In the genomic region with DNA sequence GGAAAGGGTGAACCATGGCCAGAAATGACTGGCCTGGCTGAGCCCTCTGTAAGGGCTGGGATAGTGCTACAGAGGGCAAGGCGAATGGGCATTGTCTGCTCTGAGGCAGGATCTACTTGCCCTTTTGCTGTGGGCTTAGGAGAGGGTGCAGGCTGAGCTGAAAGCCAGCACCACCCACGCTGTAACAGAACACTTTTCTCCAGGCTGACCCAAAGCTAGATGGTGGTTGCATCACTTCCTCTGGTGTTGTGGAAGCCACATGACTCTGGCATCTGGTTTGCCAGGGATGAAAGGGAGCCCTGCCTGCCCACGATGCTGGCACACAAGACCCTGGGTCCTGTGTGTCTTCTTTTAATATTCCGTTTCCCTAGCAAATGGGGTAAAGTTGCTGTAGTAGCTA, we compare ENCODE assay signal across 17 mouse cellular contexts.
DNase-seq lines count a peak whose midpoint lies in the region; ATAC-seq lines count a peak whose summit lies in the region.
"Had no signal": no experiment of that assay in that cellular context is flagged by ENCODE, and none has a peak within 500 bp of the region (broad histone marks: within the 10 kb centered on the region; RNA-seq: fewer than 3 reads in every experiment).

No protein-coding gene starts in this region.

- DNase-seq in gastrocnemius, postnatal 25 days, result peak; percentile 10
- no peak for DNase-seq in gastrocnemius, postnatal 36 days
- DNase-seq in midbrain, embryonic 10.5 days (ENCODE audit: low spot score), result no peak
- no peak for DNase-seq in adrenal gland, postnatal 4 days (ENCODE audit: low spot score in 2 of 2)
- no peak for DNase-seq in urinary bladder, postnatal 25 days (ENCODE audit: low spot score)
- DNase-seq: B cell, adult 2 months; cerebellum, adult 2 months; heart, adult 2 months; kidney, adult 2 months; kidney, postnatal 25 days; right cerebral cortex, postnatal 14 days had no signal

- no peaks in the 10 kb centered on the region for H3K36me3 ChIP-seq in midbrain, embryonic 10.5 days
- no peaks in the 10 kb centered on the region for H3K36me3 ChIP-seq in midbrain, embryonic 15.5 days (replicated peaks)
- H3K36me3 ChIP-seq in macrophage (ENCODE audit: inconsistent target), result no peaks in the 10 kb centered on the region
- H3K36me3 ChIP-seq: forebrain, embryonic 10.5 days; hindbrain, embryonic 10.5 days; liver, embryonic 15.5 days; stomach, embryonic 15.5 days had no signal

- H3K27me3 ChIP-seq in midbrain, embryonic 10.5 days (ENCODE audit: low read depth, poor library complexity, severe bottlenecking), result no peaks in the 10 kb centered on the region
- H3K27me3 ChIP-seq in midbrain, embryonic 15.5 days (replicated peaks), result no peaks in the 10 kb centered on the region
- H3K27me3 ChIP-seq: liver, embryonic 15.5 days; stomach, embryonic 15.5 days had no signal

- H3K4me1 ChIP-seq in midbrain, embryonic 10.5 days, result no peaks in the 10 kb centered on the region
- H3K4me1 ChIP-seq in midbrain, embryonic 15.5 days, result no peaks in the 10 kb centered on the region
- H3K4me1 ChIP-seq: forebrain, embryonic 10.5 days; hindbrain, embryonic 10.5 days; liver, embryonic 15.5 days; stomach, embryonic 15.5 days had no signal

- intact Hi-C loops in gastrocnemius, postnatal 36 days (cut with DNase I), result no loop called here

- no peaks in the 10 kb centered on the region for H3K79me2 ChIP-seq in macrophage (ENCODE audit: inconsistent target)

- no peak overlapping the region for H3K4me3 ChIP-seq in midbrain, embryonic 10.5 days
- no peak overlapping the region for H3K4me3 ChIP-seq in midbrain, embryonic 15.5 days
- no peak overlapping the region for H3K4me3 ChIP-seq in macrophage (ENCODE audit: inconsistent target)
- H3K4me3 ChIP-seq: forebrain, embryonic 10.5 days; heart, adult 2 months; hindbrain, embryonic 10.5 days; liver, embryonic 15.5 days; stomach, embryonic 15.5 days had no signal

- 83% methylated on average over 4 of the region's 4 CpGs for WGBS in midbrain, embryonic 10.5 days
- WGBS in midbrain, embryonic 15.5 days, result 80% methylated on average over 4 of the region's 4 CpGs
- WGBS in macrophage (ENCODE audit: missing documents), result 43% methylated on average over 4 of the region's 4 CpGs

- ATAC-seq in midbrain, embryonic 15.5 days (replicated peaks), result no peak

- H3K9me3 ChIP-seq in midbrain, embryonic 10.5 days (replicated peaks), result no peaks in the 10 kb centered on the region
- H3K9me3 ChIP-seq in midbrain, embryonic 15.5 days, result no peaks in the 10 kb centered on the region
- H3K9me3 ChIP-seq: forebrain, embryonic 10.5 days; hindbrain, embryonic 10.5 days; liver, embryonic 15.5 days; stomach, embryonic 15.5 days had no signal

- no peak overlapping the region for H3K9ac ChIP-seq in midbrain, embryonic 15.5 days
- H3K9ac ChIP-seq: liver, embryonic 15.5 days; stomach, embryonic 15.5 days had no signal

- H3K4me2 ChIP-seq in midbrain, embryonic 15.5 days, result no peak overlapping the region
- H3K4me2 ChIP-seq: liver, embryonic 15.5 days; stomach, embryonic 15.5 days had no signal

- H3K27ac ChIP-seq in midbrain, embryonic 10.5 days (replicated peaks), result 0 out of 2 replicates have a peak overlapping the region, but pooled peaks have one; percentile 9
- no peak overlapping the region for H3K27ac ChIP-seq in midbrain, embryonic 15.5 days
- peak overlapping the region; percentile 59 for H3K27ac ChIP-seq in macrophage
- H3K27ac ChIP-seq: forebrain, embryonic 10.5 days; heart, adult 2 months; hindbrain, embryonic 10.5 days; liver, embryonic 15.5 days; stomach, embryonic 15.5 days had no signal
